Mouse (Mus musculus) hindbrain, embryonic 13.5 days (tissue): Measurements from ENCODE around the gene Fancm. TPM values are rescaled to one million over a fixed set of nuclear protein-coding genes. Genes with fewer than 3 reads are reported as not detected.
"Not testable (repeated sequence)": the region's sequence is repeated elsewhere in the genome, so short reads cannot be mapped to it uniquely, and the experiment has no call there.

Experiments used
- ATAC-seq: fragments of 200-750 bp; cut with Nextera tagmentation; 2 replicates; pipeline ENCODE4 v1.8.0; 2017; ENCODE audit warnings: moderate TSS enrichment; ENCODE audit not compliant: low FRiP score
- H3K27ac ChIP-seq: fragments of 300-500 bp; sonication (generic); 2 replicates; pipeline ENCODE4 v1.5.1; 2015; ENCODE audit warnings: inconsistent platforms, mild to moderate bottlenecking, moderate library complexity
- H3K27me3 ChIP-seq: fragments of 300-500 bp; sonication (generic); 2 replicates; pipeline ENCODE4 v1.6.1; 2015; ENCODE audit warnings: mild to moderate bottlenecking, inconsistent platforms
- H3K36me3 ChIP-seq: fragments of 300-500 bp; sonication (generic); 2 replicates; pipeline ENCODE4 v1.6.1; 2015; ENCODE audit warnings: mild to moderate bottlenecking, inconsistent platforms
- H3K4me1 ChIP-seq: fragments of 300-500 bp; sonication (generic); replicated peaks from 2 replicates; pipeline ENCODE4 v1.6.1; 2015; ENCODE audit warnings: inconsistent platforms
- H3K4me2 ChIP-seq: fragments of 300-500 bp; sonication (generic); 2 replicates; pipeline ENCODE4 v1.6.1; 2015; ENCODE audit warnings: inconsistent platforms, mild to moderate bottlenecking, moderate library complexity
- H3K4me3 ChIP-seq: fragments of 300-500 bp; sonication (generic); 2 replicates; pipeline ENCODE4 v1.5.1; 2015; ENCODE audit warnings: mild to moderate bottlenecking, inconsistent platforms
- H3K9ac ChIP-seq: fragments of 300-500 bp; sonication (generic); 2 replicates; pipeline ENCODE4 v1.6.1; 2015; ENCODE audit warnings: mild to moderate bottlenecking, inconsistent platforms
- H3K9me3 ChIP-seq: fragments of 300-500 bp; sonication (generic); 2 replicates; pipeline ENCODE4 v1.6.1; 2016; ENCODE audit warnings: inconsistent platforms
- WGBS: fragments of 180-500 bp; shearing (Covaris S2); methylation state at CpG from one replicate; pipeline ENCODE4 v1.1.7; 2015; 5-methylcytosine and 5-hydroxymethylcytosine counted together
- polyA plus RNA-seq: library from polyadenylated mRNA; unstranded; fragments of >200 nt; fragmentation: Nextera tagmentation; extraction: Ambion mirVana; gene quantifications from 2 replicates; pipeline ENCODE4 v1.2.1, GENCODE M21; 2015

The Fancm gene
- polyA plus RNA-seq, 1 experiment from 2014 or later, result 9.9 TPM

GRCm38 (mm10) chr12:65172021-65172951, 96.9 kb downstream of the Fancm start, which contains the start of gene Mis18bp1:
Gene Mis18bp1 (minus strand): TSS chr12:65172604.
- Histone ChIP-seq H3K9ac (peak within 1 kb of the TSS; percentile 69), H3K4me3 (peak within 1 kb of the TSS; percentile 81), H3K4me1 (peaks cover 12% of the 10 kb centered on the region), H3K36me3 (no peaks in the 10 kb centered on the region; the same call in 1 of the 2 replicates), H3K27ac (peak within 1 kb of the TSS; percentile 95), H3K9me3 (no peaks in the 10 kb centered on the region), H3K27me3 (no peaks in the 10 kb centered on the region), H3K4me2 (peak within 1 kb of the TSS; percentile 60)
- under 1% methylated on average over 70 of the region's 70 CpGs for WGBS
- peak; percentile 100 for ATAC-seq

- H3K4me2 ChIP-seq, result peak overlapping the region; percentile 60
- WGBS, result 28% methylated on average over 8 of the region's 8 CpGs
- H3K9ac ChIP-seq, result peak overlapping the region; percentile 69; the same call in 1 of the 2 replicates
- H3K4me3 ChIP-seq, result peak overlapping the region; percentile 81
- H3K36me3 ChIP-seq, H3K27me3 ChIP-seq, H3K9me3 ChIP-seq: not testable (repeated sequence)
- peaks cover 12% of the 10 kb centered on the region for H3K4me1 ChIP-seq
- ATAC-seq, result peak; percentile 60
- H3K27ac ChIP-seq, result peak overlapping the region; percentile 95
These were observed 97.6 kb downstream of the Fancm start for GRCm38 (mm10) chr12:65172959-65173358.

GRCm38 (mm10) chr12:65173736-65174135, 98.3 kb downstream of the Fancm start:
- H3K27ac ChIP-seq, result no peak overlapping the region
- no peaks in the 10 kb centered on the region for H3K9me3 ChIP-seq
- no peak for ATAC-seq
- H3K9ac ChIP-seq, result no peak overlapping the region
- no peaks in the 10 kb centered on the region for H3K36me3 ChIP-seq
- H3K27me3 ChIP-seq, result no peaks in the 10 kb centered on the region
- no peak overlapping the region for H3K4me3 ChIP-seq
- peak overlapping the region; percentile 60; the same call in 1 of the 2 replicates for H3K4me2 ChIP-seq
- H3K4me1 ChIP-seq, result peaks cover 12% of the 10 kb centered on the region
- 91% methylated on average over 5 of the region's 5 CpGs for WGBS

Other genes starting within 250 kb of the Fancm start
- 2.4 and 4.9 TPM in 2 replicates for gene Gm527, start 157.7 kb upstream of the Fancm start, polyA plus RNA-seq
- 29.0 and 30.4 TPM in 2 replicates for gene Klhl28, start 110.1 kb upstream of the Fancm start, polyA plus RNA-seq
- 24.1 and 24.7 TPM in 2 replicates for gene Togaram1, start 109.8 kb upstream of the Fancm start, polyA plus RNA-seq
- gene Prpf39, start 39.3 kb upstream of the Fancm start, polyA plus RNA-seq, result 51.1 and 52.7 TPM in 2 replicates
- gene Fkbp3, start 1.6 kb upstream of the Fancm start, polyA plus RNA-seq, result 506 and 524 TPM in 2 replicates
- gene Mis18bp1, start 97.0 kb downstream of the Fancm start, polyA plus RNA-seq, result 16.1 and 16.6 TPM in 2 replicates
- not detected in 2 replicates for gene Wdr20rt, start 149.9 kb downstream of the Fancm start, polyA plus RNA-seq